Mouse (Mus musculus) stomach, embryonic 14.5 days (tissue): Measurements from ENCODE around the gene Tgfbr3. TPM values are rescaled to one million over a fixed set of nuclear protein-coding genes. Genes with fewer than 3 reads are reported as not detected.

Experiments
- ATAC-seq: fragments of 200-750 bp; cut with Nextera tagmentation; 2 replicates; pipeline ENCODE4 v1.8.0; 2017; ENCODE audit warnings: low read depth, moderate TSS enrichment; ENCODE audit not compliant: insufficient number of reproducible peaks, insufficient read depth, low FRiP score
- H3K27ac ChIP-seq: fragments of 300-500 bp; sonication (generic); 2 replicates; pipeline ENCODE4 v1.5.1; 2014; ENCODE audit warnings: mild to moderate bottlenecking, low read length, moderate library complexity, mixed read lengths
- H3K27me3 ChIP-seq: fragments of 300-500 bp; sonication (generic); 2 replicates; pipeline ENCODE4 v1.6.1; 2014; ENCODE audit warnings: low read length, control low read depth, mixed read lengths; ENCODE audit not compliant: control insufficient read depth, insufficient read depth
- H3K36me3 ChIP-seq: fragments of 300-500 bp; sonication (generic); 2 replicates; pipeline ENCODE4 v1.6.1; 2014; ENCODE audit warnings: mild to moderate bottlenecking, control low read depth, low read length, moderate library complexity, mixed read lengths; ENCODE audit not compliant: control insufficient read depth, insufficient read depth
- H3K4me1 ChIP-seq: fragments of 300-500 bp; sonication (generic); 2 replicates; pipeline ENCODE4 v1.6.1; 2014; ENCODE audit warnings: low read length, control low read depth, mixed read lengths; ENCODE audit not compliant: control insufficient read depth, insufficient read depth
- H3K4me2 ChIP-seq: fragments of 300-500 bp; sonication (generic); replicated peaks from 2 replicates; pipeline ENCODE4 v1.6.1; 2014; ENCODE audit warnings: low read depth, low read length, control low read depth
- H3K4me3 ChIP-seq: fragments of 300-500 bp; sonication (generic); 2 replicates; pipeline ENCODE4 v1.5.1; 2014; ENCODE audit warnings: low read depth, low read length, control low read depth
- H3K9ac ChIP-seq: fragments of 300-500 bp; sonication (generic); replicated peaks from 2 replicates; pipeline ENCODE4 v1.6.1; 2014; ENCODE audit warnings: low read depth, mild to moderate bottlenecking, control low read depth, low read length, moderate library complexity, mixed read lengths
- H3K9me3 ChIP-seq: fragments of 300-500 bp; sonication (generic); 2 replicates; pipeline ENCODE4 v1.6.1; 2016; ENCODE audit warnings: low read depth, low read length, control low read depth; ENCODE audit not compliant: control insufficient read depth
- WGBS: fragments of 180-500 bp; shearing (Covaris S2); extraction: QIAGEN DNeasy Blood & Tissue Kit; methylation state at CpG from one replicate; pipeline ENCODE4 v1.1.7; 2014; 5-methylcytosine and 5-hydroxymethylcytosine counted together
- polyA plus RNA-seq: library from polyadenylated mRNA; unstranded; fragments of >200 nt; fragmentation: Nextera tagmentation; extraction: Ambion mirVana; gene quantifications from 2 replicates; pipeline ENCODE4 v1.2.1, GENCODE M21; 2014

Tgfbr3 gene
- polyA plus RNA-seq, 1 experiment from 2014 or later: 34.5 TPM

- Histone ChIP-seq H3K4me1 (peaks cover 14% of the 10 kb centered on the region), H3K27me3 (no peaks in the 10 kb centered on the region), H3K4me2 (no peak overlapping the region), H3K4me3 (no peak overlapping the region), H3K36me3 (no peaks in the 10 kb centered on the region), H3K9ac (no peak overlapping the region), H3K27ac (peak overlapping the region; percentile 48; the same call in 1 of the 2 replicates), H3K9me3 (no peaks in the 10 kb centered on the region)
- 56% methylated on average over 8 of the region's 8 CpGs for WGBS
- 0 out of 2 replicates have a peak, but pooled peaks have one; percentile 20 for ATAC-seq
These were observed 129.2 kb downstream of the Tgfbr3 start for GRCm38 (mm10) chr5:107159914-107160890.

GRCm38 (mm10) chr5:107158531-107159178, 130.8 kb downstream of the Tgfbr3 start:
- Histone ChIP-seq H3K9ac (no peak overlapping the region), H3K4me3 (no peak overlapping the region), H3K4me2 (no peak overlapping the region), H3K9me3 (no peaks in the 10 kb centered on the region), H3K36me3 (no peaks in the 10 kb centered on the region), H3K27me3 (no peaks in the 10 kb centered on the region), H3K27ac (no peak overlapping the region), H3K4me1 (peaks cover 14% of the 10 kb centered on the region)
- WGBS: 86% methylated on average over 7 of the region's 7 CpGs
- no peak for ATAC-seq

- ATAC-seq: no peak; the same call in 1 of the 2 replicates
- H3K27ac ChIP-seq: no peak overlapping the region
- no peak overlapping the region for H3K4me2 ChIP-seq
These were observed 132.0 kb downstream of the Tgfbr3 start for GRCm38 (mm10) chr5:107157384-107157783.

GRCm38 (mm10) chr5:107156096-107156495, 133.3 kb downstream of the Tgfbr3 start:
- ATAC-seq: no peak
- Histone ChIP-seq H3K4me1 (peaks cover 23% of the 10 kb centered on the region), H3K27ac (no peak overlapping the region), H3K4me2 (no peak overlapping the region), H3K4me3 (no peak overlapping the region), H3K36me3 (peaks cover 5% of the 10 kb centered on the region; the same call in 1 of the 2 replicates), H3K9ac (no peak overlapping the region), H3K9me3 (no peaks in the 10 kb centered on the region), H3K27me3 (no peaks in the 10 kb centered on the region)
- WGBS: 90% methylated on average over 3 of the region's 3 CpGs

More at GRCm38 (mm10) chr5:107157384-107157783, 132.0 kb downstream of the Tgfbr3 start:
- Histone ChIP-seq H3K27me3 (no peaks in the 10 kb centered on the region), H3K9ac (no peak overlapping the region), H3K9me3 (no peaks in the 10 kb centered on the region), H3K36me3 (peaks cover 5% of the 10 kb centered on the region; the same call in 1 of the 2 replicates), H3K4me1 (peaks cover 14% of the 10 kb centered on the region), H3K4me3 (no peak overlapping the region)
- 26% methylated on average over 9 of the region's 9 CpGs for WGBS

- Histone ChIP-seq H3K27ac (peak overlapping the region; percentile 33; the same call in 1 of the 2 replicates), H3K4me2 (no peak overlapping the region), H3K36me3 (peaks cover 5% of the 10 kb centered on the region; the same call in 1 of the 2 replicates), H3K27me3 (no peaks in the 10 kb centered on the region), H3K4me3 (no peak overlapping the region), H3K9me3 (no peaks in the 10 kb centered on the region), H3K9ac (no peak overlapping the region), H3K4me1 (peaks cover 31% of the 10 kb centered on the region)
- peak; percentile 73 for ATAC-seq
- WGBS: 72% methylated on average over 4 of the region's 4 CpGs
These were observed 136.4 kb downstream of the Tgfbr3 start for GRCm38 (mm10) chr5:107152989-107153388.

- Histone ChIP-seq H3K9ac (no peak overlapping the region), H3K9me3 (no peaks in the 10 kb centered on the region), H3K27ac (peak overlapping the region; percentile 29; the same call in 1 of the 2 replicates), H3K36me3 (peaks cover 5% of the 10 kb centered on the region; the same call in 1 of the 2 replicates), H3K4me3 (no peak overlapping the region), H3K27me3 (no peaks in the 10 kb centered on the region), H3K4me2 (no peak overlapping the region), H3K4me1 (peaks cover 21% of the 10 kb centered on the region)
- WGBS: 46% methylated on average over 3 of the region's 3 CpGs
- ATAC-seq: 0 out of 2 replicates have a peak, but pooled peaks have one; percentile 29
These were observed 138.1 kb downstream of the Tgfbr3 start for GRCm38 (mm10) chr5:107151320-107151719.

GRCm38 (mm10) chr5:107150555-107151312, 138.7 kb downstream of the Tgfbr3 start:
- H3K36me3 ChIP-seq: peaks cover 5% of the 10 kb centered on the region; the same call in 1 of the 2 replicates
- WGBS: 43% methylated on average over 9 of the region's 9 CpGs
- H3K27ac ChIP-seq: peak overlapping the region; percentile 29; the same call in 1 of the 2 replicates
- H3K9ac ChIP-seq: no peak overlapping the region
- no peak overlapping the region for H3K4me2 ChIP-seq
- H3K9me3 ChIP-seq: no peaks in the 10 kb centered on the region
- ATAC-seq: no peak
- peaks cover 21% of the 10 kb centered on the region for H3K4me1 ChIP-seq
- no peaks in the 10 kb centered on the region for H3K27me3 ChIP-seq
- no peak overlapping the region for H3K4me3 ChIP-seq
